Mouse (Mus musculus): Measurements from ENCODE around the gene Nktr.

Nktr gene

GRCm38 (mm10) chr9:121708506-121709486, 10.2 kb upstream of the Nktr start:
- no peak for DNase-seq

DNA sequence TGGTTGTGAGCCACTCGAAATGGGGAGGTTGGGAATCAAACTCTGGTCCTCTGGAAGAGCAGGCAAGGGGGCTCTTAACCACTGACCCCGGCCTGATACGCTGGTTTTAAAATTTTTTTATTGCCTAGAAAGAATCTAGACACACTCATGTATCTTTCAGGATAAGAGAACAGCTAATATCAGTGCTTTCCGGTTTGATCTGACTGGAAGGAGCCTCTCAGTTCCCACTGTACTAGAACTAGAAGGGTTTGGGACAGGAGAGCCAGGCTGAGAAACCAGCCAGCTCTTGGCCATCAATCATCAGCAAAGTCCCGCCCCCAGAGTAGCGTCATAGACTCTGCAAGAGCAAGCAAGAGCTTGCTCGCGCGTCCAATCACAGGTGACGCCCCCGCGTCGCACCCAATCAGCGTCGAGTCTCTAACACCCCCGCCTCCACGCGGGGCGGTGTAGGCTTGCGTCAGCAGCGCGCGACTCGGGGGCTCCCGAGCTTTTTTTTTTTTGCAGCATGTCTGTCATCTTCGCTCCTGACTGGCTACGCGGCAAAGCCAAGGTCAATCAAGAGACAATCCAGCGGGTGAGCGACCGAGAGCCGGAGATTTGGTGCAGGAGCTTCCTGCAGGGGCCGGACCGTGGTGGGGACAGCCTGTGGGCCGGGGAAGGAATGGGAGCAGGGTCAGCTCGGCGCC, 8.9 kb upstream of the Nktr start, which contains the start of gene Ss18l2:
Ss18l2 (plus strand) TSS at position 432 of the 686 bp plus-strand sequence.
- peak; percentile 100 for DNase-seq

GRCm38 (mm10) chr9:121710584-121710975, 8.4 kb upstream of the Nktr start:
- no peak for DNase-seq

DNA sequence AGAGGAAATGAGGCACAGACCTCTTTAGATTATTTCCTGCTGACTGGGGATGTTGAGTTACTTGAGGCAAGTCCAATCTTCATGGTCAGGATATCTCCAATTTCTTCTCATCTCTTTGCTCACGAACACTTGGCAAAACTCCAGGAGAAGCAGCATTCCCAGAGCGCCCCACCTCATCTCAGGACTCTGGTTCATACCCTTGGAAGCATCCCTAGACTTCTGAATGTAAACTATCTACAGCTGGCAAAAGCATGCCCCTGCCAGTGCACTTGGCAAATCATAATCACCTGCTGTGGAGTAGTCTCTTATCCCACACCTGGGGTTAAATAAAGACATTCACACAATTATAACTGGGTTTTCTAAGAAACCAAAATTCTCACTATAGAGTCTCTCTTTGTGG, 1.9 kb upstream of the Nktr start:
- DNase-seq = no peak

DNA sequence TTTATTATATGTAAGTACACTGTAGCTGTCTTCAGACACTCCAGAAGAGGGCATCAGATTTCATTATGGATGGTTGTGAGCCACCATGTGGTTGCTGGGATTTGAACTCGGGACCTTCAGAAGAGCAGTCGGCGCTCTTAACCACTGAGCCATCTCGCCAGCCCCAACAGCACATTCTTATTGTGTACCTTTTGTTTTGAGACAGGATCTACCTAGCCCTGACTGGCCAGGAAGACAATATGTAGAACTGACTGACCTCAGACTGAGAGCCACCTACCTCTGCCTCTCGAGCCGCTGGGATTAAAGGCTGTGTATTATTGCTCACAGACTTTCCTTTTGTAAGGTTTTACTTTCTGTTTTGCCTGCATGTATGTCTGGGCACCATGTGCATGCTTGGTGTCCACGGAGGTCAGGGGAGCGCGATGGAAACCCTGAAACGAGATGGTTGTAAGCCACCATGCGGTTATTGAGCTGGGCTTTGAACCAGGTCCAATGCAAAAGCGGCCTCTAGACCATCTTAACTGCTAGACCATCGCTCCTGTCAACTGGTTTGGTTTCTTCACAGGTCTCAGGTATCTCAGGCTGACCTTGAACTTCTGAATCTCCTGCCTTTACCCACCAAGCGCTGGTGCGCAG, 781 bp upstream of the Nktr start:
- DNase-seq = no peak

GRCm38 (mm10) chr9:121719347-121720331, 670 bp downstream of the Nktr start:
- DNase-seq = peak; percentile 43

DNA sequence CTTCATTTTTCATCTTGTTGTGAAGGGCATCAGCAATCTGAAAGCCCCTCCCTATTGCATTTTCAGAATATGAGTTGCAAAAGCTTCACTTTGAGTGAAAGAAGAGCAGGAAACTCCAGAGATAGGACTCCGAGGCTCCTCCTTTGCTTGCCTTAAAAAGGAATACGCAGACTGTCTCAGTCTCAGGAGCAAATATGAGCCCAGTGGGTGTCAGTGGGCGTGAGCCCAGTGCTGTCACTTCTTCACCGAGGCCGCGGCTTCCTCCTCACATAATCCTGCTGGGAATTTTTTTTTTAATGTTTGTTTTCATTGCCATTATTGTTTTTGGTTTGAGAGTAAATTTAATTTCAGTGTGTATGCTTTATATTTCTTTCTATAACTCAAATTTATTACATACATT, 21.5 kb downstream of the Nktr start:
- no peak for DNase-seq

- DNase-seq = no peak
These were observed 22.2 kb downstream of the Nktr start for GRCm38 (mm10) chr9:121741168-121741567.

- DNase-seq = no peak
These were observed 25.1 kb downstream of the Nktr start for GRCm38 (mm10) chr9:121744051-121744450.

- DNase-seq = no peak
These were observed 33.8 kb downstream of the Nktr start for GRCm38 (mm10) chr9:121752774-121753173.

- no peak for DNase-seq
These were observed 35.7 kb downstream of the Nktr start for GRCm38 (mm10) chr9:121754624-121755023.

DNA sequence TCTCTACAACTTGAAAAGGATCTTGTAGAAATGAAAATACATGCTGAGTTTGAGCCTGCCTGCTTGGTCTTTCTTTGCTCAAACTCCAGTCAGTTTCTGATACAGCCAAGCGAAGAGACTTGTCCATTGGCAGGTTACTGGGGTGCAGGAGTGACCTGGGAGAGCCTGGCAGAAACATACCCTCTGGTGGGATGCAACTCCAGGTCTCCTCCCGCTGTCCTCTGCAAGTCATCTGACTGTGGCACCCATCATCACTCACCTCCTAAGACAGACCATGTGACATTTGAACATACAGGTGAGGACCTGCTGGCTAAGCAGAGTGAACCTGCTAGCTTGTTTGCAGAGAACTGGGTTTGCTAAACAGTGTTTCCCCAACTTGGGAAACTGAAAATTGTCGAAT, 37.8 kb downstream of the Nktr start:
- no peak for DNase-seq

DNA sequence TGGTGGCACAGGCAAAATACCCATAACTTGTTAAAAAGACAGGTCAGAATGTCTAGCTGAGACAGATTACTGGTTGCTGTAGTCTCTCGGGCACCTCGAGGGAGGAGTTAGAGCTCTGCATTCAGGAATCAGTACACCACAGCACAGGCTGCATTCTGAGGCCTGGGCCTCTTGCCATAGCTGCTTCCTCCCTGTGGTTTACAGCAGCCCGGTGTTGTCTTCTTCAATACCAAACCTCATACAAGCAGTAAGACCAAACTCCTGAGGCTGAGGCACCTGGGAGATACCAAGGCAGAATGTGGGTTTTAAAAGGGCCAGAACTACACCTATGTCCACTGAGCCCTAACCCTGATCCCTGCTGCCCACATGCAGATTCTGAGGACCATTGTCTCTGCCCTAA, 38.5 kb downstream of the Nktr start:
- no peak for DNase-seq

- DNase-seq = no peak
These were observed 39.2 kb downstream of the Nktr start for GRCm38 (mm10) chr9:121757835-121758814.

GRCm38 (mm10) chr9:121759091-121760081, 40.4 kb downstream of the Nktr start, which contains the start of gene Zfp651:
Gene Zfp651, plus strand, starts transcription at chr9:121759330.
- DNase-seq = peak; percentile 84

- DNase-seq = peak; percentile 90
These were observed 41.5 kb downstream of the Nktr start for GRCm38 (mm10) chr9:121760271-121761090.

DNA sequence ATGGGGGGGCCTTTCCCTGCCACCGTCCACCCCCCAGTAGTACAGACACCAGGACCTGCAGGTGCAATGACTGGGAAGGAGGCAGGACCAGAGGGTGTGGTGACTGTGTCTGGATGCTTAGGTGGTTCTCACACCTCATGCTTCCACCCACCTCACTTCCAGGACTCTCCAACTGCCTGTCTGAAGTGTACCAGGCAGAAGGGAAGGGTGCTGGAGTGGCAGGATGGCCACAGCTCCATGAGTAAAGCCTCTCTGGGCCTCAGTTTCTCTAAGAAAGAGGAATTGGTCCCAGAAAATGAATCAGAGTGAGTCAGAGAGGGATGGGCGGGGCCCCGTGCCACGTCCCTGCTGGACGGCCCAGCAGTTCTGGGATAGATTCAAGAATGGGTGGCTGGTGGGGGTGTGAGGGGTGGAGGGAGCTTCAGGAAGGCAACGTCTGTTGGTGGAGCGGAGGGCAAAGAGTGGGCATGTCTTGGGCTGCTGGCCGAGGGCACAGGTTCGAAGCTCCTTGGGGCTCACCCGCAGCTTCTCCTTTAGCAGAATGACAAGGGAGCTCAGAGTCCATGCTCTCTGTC, 42.2 kb downstream of the Nktr start:
- no peak for DNase-seq

DNA sequence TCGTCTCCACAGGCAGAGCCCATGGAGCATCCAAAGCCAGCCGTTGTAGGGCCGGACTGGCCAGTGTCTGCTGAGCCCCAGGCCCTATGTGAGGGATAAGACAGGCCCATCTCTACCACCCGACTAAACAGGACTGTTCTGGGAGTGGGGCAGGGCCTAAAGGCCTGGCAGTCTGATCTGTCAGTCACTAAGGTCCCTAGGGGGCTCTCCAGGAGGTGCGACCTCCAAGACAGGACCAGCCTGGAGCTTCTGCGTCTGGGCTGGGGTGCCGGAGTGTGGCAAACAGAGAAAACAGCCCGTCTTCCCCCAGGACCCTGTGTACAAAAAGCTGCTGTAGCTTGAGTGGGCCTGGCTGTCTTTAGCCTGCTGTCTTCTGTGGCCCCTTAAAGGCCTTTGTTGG, 42.8 kb downstream of the Nktr start:
- DNase-seq = no peak
